Mouse (Mus musculus) CD4-positive, CD25-positive, alpha-beta regulatory T cell, adult 2 months (primary cell): ENCODE data around the gene Lin54.

Source experiments
- DNase-seq: peaks from one replicate; pipeline ENCODE4 v3.0.0-alpha.2; 2012; ENCODE audit warnings: low read depth, low spot score

Lin54 gene

GRCm38 (mm10) chr5:100500458-100500961 lies at the start of gene Lin54:
TSS of gene Lin54 (minus strand) at chr5:100500639.
- DNase-seq = peak; percentile 97

GRCm38 (mm10) chr5:100550151-100550550 lies 49.7 kb upstream of the Lin54 start:
- no peak for DNase-seq

GRCm38 (mm10) chr5:100549311-100549710 lies 48.9 kb upstream of the Lin54 start:
- no peak for DNase-seq

GRCm38 (mm10) chr5:100548236-100548635 lies 47.8 kb upstream of the Lin54 start:
- DNase-seq = no peak

GRCm38 (mm10) chr5:100546294-100547080 lies 46.0 kb upstream of the Lin54 start:
- peak; percentile 32 for DNase-seq

GRCm38 (mm10) chr5:100536638-100537037 lies 36.2 kb upstream of the Lin54 start:
- DNase-seq = peak; percentile 75

- peak; percentile 20 for DNase-seq
Observed at GRCm38 (mm10) chr5:100535826-100536225, 35.4 kb upstream of the Lin54 start.

GRCm38 (mm10) chr5:100526164-100526563 lies 25.7 kb upstream of the Lin54 start:
- DNase-seq = peak; percentile 74

- DNase-seq = no peak
Observed at GRCm38 (mm10) chr5:100525620-100526019, 25.2 kb upstream of the Lin54 start.

- DNase-seq = no peak
Observed at GRCm38 (mm10) chr5:100524921-100525320, 24.5 kb upstream of the Lin54 start.

- no peak for DNase-seq
Observed at GRCm38 (mm10) chr5:100523331-100523730, 22.9 kb upstream of the Lin54 start.

GRCm38 (mm10) chr5:100520223-100520622 lies 19.8 kb upstream of the Lin54 start:
- no peak for DNase-seq

- DNase-seq = no peak
Observed at GRCm38 (mm10) chr5:100519027-100519411, 18.6 kb upstream of the Lin54 start.

- DNase-seq = peak; percentile 99
Observed at GRCm38 (mm10) chr5:100518049-100519026, 17.9 kb upstream of the Lin54 start, which contains the start of gene Cops4. TSS of gene Cops4 (plus strand) at chr5:100518309.

GRCm38 (mm10) chr5:100512576-100512975 lies 12.1 kb upstream of the Lin54 start:
- DNase-seq = no peak

- peak; percentile 30 for DNase-seq
Observed at GRCm38 (mm10) chr5:100509247-100509646, 8.8 kb upstream of the Lin54 start.

- DNase-seq = peak; percentile 50
Observed at GRCm38 (mm10) chr5:100501267-100501666, 828 bp upstream of the Lin54 start.

GRCm38 (mm10) chr5:100499831-100500304 lies 571 bp downstream of the Lin54 start:
- peak; percentile 64 for DNase-seq

- DNase-seq = no peak
Observed at GRCm38 (mm10) chr5:100499243-100499642, 1.2 kb downstream of the Lin54 start.

- peak; percentile 93 for DNase-seq
Observed at GRCm38 (mm10) chr5:100498436-100499180, 1.8 kb downstream of the Lin54 start.

GRCm38 (mm10) chr5:100491704-100492103 lies 8.7 kb downstream of the Lin54 start:
- DNase-seq = no peak
